Mouse (Mus musculus) liver, embryonic 14.5 days (tissue): ENCODE measurements around the gene Nav2. TPM values are rescaled to one million over a fixed set of nuclear protein-coding genes. Genes with fewer than 3 reads are reported as not detected.
A peak's percentile ranks its signal among the peaks of the same experiment; 100 is the strongest.

Experiments used
- ATAC-seq: fragments of 200-750 bp; cut with Nextera tagmentation; 2 replicates; pipeline ENCODE4 v1.8.0; 2017; ENCODE audit warnings: moderate number of reproducible peaks, mild to moderate bottlenecking, moderate library complexity; ENCODE audit not compliant: insufficient read depth
- DNase-seq, 3 experiments: peaks; one replicate each; pipeline ENCODE4 v3.0.0-alpha.2; 2012 to 2013; ENCODE audit warnings: low read depth in 3 of 3, low spot score in 3 of 3
- H3K27ac ChIP-seq: fragments of 300-500 bp; sonication (generic); 2 replicates; pipeline ENCODE4 v1.5.1; 2014; ENCODE audit warnings: moderate library complexity, mild to moderate bottlenecking, control low read depth, inconsistent platforms
- H3K27me3 ChIP-seq: fragments of 300-500 bp; sonication (generic); 2 replicates; pipeline ENCODE4 v1.6.1; 2014; ENCODE audit warnings: mild to moderate bottlenecking, low read length, moderate library complexity; ENCODE audit not compliant: control insufficient read depth, insufficient read depth
- H3K36me3 ChIP-seq: fragments of 300-500 bp; sonication (generic); replicated peaks from 2 replicates; pipeline ENCODE4 v1.6.1; 2014; ENCODE audit warnings: low read depth; ENCODE audit not compliant: control insufficient read depth, insufficient read depth
- H3K4me1 ChIP-seq, 2 experiments: fragments of 200-500 bp in 1 of 2; fragments of 300-500 bp in 1 of 2; sonication (generic) in 1 of 2; replicated peaks; 2 replicates each; pipeline ENCODE4 v1.6.1; 2012 to 2014; ENCODE audit warnings: antibody characterized with exemption in 1 of 2, inconsistent platforms in 1 of 2, low read length in 1 of 2; ENCODE audit not compliant: control insufficient read depth in 2 of 2, insufficient read depth in 2 of 2
- H3K4me2 ChIP-seq: fragments of 300-500 bp; sonication (generic); 2 replicates; pipeline ENCODE4 v1.6.1; 2014; ENCODE audit warnings: low read depth, mild to moderate bottlenecking, control low read depth, moderate library complexity
- H3K4me3 ChIP-seq, 2 experiments: fragments of 200-500 bp in 1 of 2; fragments of 300-500 bp in 1 of 2; sonication (generic) in 1 of 2; 2 replicates each; pipeline ENCODE4 v1.5.1; 2012 to 2014; ENCODE audit warnings: low read depth in 2 of 2, low read length in 2 of 2, mild to moderate bottlenecking in 2 of 2, control low read depth in 1 of 2, inconsistent platforms in 1 of 2, moderate library complexity in 1 of 2; ENCODE audit not compliant: insufficient read depth in 1 of 2
- H3K9ac ChIP-seq: fragments of 300-500 bp; sonication (generic); replicated peaks from 2 replicates; pipeline ENCODE4 v1.6.1; 2014; ENCODE audit warnings: mild to moderate bottlenecking, control low read depth, moderate library complexity
- H3K9me3 ChIP-seq: fragments of 300-500 bp; sonication (generic); 2 replicates; pipeline ENCODE4 v1.6.1; 2016; ENCODE audit warnings: low read length, mixed read lengths; ENCODE audit not compliant: control insufficient read depth
- CTCF ChIP-seq: IDR thresholded peaks from 2 replicates; pipeline ENCODE4 v1.5.1; 2016; ENCODE audit warnings: antibody characterized with exemption, low read depth, control low read depth
- EP300 ChIP-seq: IDR thresholded peaks from 2 replicates; pipeline ENCODE4 v1.6.1; 2016; ENCODE audit warnings: antibody characterized with exemption, low read depth
- WGBS: fragments of 180-500 bp; shearing (Covaris S2); extraction: QIAGEN DNeasy Blood & Tissue Kit; methylation state at CpG from one replicate; pipeline ENCODE4 v1.1.7; 2014; ENCODE audit not compliant: insufficient replicate concordance; 5-methylcytosine and 5-hydroxymethylcytosine counted together
- polyA plus RNA-seq, 2 experiments: library from polyadenylated mRNA; depleted of rRNA in 1 of 2; stranded (reverse) in 1 of 2; unstranded in 1 of 2; fragments of >200 nt; fragmentation: Nextera tagmentation in 1 of 2; extraction: Ambion mirVana in 1 of 2; gene quantifications; 2 replicates each; pipeline versions ENCODE4 v1.2.1 to v1.2.3; 2012 to 2014

Nav2 gene
- polyA plus RNA-seq, 2 experiments = 1.5 to 1.6 TPM

DNA sequence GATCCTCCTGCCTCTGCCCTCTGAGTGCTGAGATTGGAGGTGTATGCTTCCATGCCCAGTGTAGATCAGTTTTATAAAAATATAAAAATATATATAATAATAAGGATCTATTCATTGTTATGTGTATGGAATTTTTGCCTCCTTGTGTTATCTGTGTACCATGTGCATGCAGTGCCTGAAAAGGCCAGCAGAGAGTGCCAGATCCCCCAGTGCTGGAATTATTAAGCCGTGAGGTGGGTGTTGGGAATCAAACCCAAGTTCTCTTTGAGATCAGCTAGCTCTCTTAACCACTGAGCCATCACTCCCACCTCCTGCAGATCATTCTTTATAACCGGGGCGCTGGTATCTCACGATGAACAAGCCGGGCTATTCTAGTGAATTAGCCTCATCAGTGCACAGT is 346.5 kb downstream of the Nav2 start:
- H3K9me3 ChIP-seq = no peaks in the 10 kb centered on the region
- ATAC-seq (no peak), DNase-seq (no peak)
- no peak overlapping the region for H3K4me3 ChIP-seq
- peak; percentile 52 for TF ChIP-seq CTCF
- TF ChIP-seq EP300 = no peak
- H3K9ac ChIP-seq = no peak overlapping the region
- no peak overlapping the region for H3K4me2 ChIP-seq
- no peaks in the 10 kb centered on the region for H3K27me3 ChIP-seq
- no peaks in the 10 kb centered on the region for H3K4me1 ChIP-seq
- H3K36me3 ChIP-seq = no peaks in the 10 kb centered on the region
- no peak overlapping the region for H3K27ac ChIP-seq
- WGBS = 80% methylated on average over 5 of the region's 5 CpGs

- 63% methylated on average over 13 of the region's 13 CpGs for WGBS
- no peak overlapping the region for H3K4me2 ChIP-seq
- TF ChIP-seq CTCF (no peak), EP300 (no peak)
These were observed 348.9 kb downstream of the Nav2 start for GRCm38 (mm10) chr7:49257234-49257906.

GRCm38 (mm10) chr7:49258088-49258487 is 349.6 kb downstream of the Nav2 start:
- Histone ChIP-seq H3K27ac (no peak overlapping the region), H3K27me3 (no peaks in the 10 kb centered on the region), H3K36me3 (no peaks in the 10 kb centered on the region), H3K4me2 (no peak overlapping the region), H3K9ac (no peak overlapping the region), H3K4me3 (no peak overlapping the region), H3K4me1 (no peaks in the 10 kb centered on the region), H3K9me3 (no peaks in the 10 kb centered on the region)
- WGBS = 61% methylated on average over 6 of the region's 6 CpGs
- ATAC-seq (no peak), DNase-seq (no peak)
- TF ChIP-seq EP300 = no peak
- no peak for TF ChIP-seq CTCF

More at GRCm38 (mm10) chr7:49257234-49257906, 348.9 kb downstream of the Nav2 start:
- H3K27me3 ChIP-seq = no peaks in the 10 kb centered on the region
- no peaks in the 10 kb centered on the region for H3K4me1 ChIP-seq
- no peak for DNase-seq
- no peak overlapping the region for H3K4me3 ChIP-seq
- H3K27ac ChIP-seq = no peak overlapping the region
- H3K9ac ChIP-seq = no peak overlapping the region
- H3K36me3 ChIP-seq = no peaks in the 10 kb centered on the region
- H3K9me3 ChIP-seq = no peaks in the 10 kb centered on the region
- no peak for ATAC-seq

DNA sequence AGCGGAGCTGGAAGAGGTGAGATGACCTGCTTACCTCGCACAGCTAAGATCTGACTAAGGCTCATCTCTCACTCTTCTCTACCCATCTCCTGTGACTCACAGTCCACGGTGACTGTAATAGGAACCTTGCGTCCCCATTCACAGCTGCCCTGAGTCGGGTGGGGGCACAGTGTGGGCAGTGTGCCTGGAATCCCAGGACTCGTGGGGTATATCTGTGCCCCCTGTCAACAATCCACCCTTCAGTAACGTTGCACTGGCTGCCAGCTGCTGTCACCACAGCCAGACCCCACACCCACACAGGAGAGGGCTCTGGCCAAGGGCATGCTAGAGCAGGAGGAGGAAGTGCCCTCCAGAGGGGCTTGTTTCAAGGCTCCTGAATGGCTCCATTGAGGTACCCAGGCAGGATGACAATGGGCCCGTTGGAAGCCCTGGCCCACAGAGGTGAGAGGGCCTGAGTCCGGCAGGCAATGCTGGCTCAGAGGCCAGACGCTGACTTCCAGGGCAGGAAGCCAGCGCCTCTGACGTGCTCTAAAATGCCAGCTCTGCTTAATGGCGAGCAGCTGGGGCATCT is 353.5 kb downstream of the Nav2 start:
- no peak overlapping the region for H3K4me2 ChIP-seq
- H3K27me3 ChIP-seq = no peaks in the 10 kb centered on the region
- no peaks in the 10 kb centered on the region for H3K36me3 ChIP-seq
- H3K4me1 ChIP-seq = no peaks in the 10 kb centered on the region
- H3K9ac ChIP-seq = no peak overlapping the region
- H3K4me3 ChIP-seq = no peak overlapping the region
- TF ChIP-seq EP300 (no peak), CTCF (no peak)
- no peak overlapping the region for H3K27ac ChIP-seq
- DNase-seq (no peak), ATAC-seq (no peak)
- 58% methylated on average over 13 of the region's 13 CpGs for WGBS
- no peaks in the 10 kb centered on the region for H3K9me3 ChIP-seq

- Histone ChIP-seq H3K36me3 (no peaks in the 10 kb centered on the region), H3K27ac (no peak overlapping the region), H3K4me2 (no peak overlapping the region), H3K27me3 (no peaks in the 10 kb centered on the region), H3K4me1 (no peaks in the 10 kb centered on the region), H3K9me3 (no peaks in the 10 kb centered on the region), H3K9ac (no peak overlapping the region), H3K4me3 (no peak overlapping the region)
- no peak for DNase-seq
- no peak for TF ChIP-seq CTCF
- no peak for TF ChIP-seq EP300
- WGBS = 70% methylated on average over 6 of the region's 6 CpGs
- ATAC-seq = no peak
These were observed 357.9 kb downstream of the Nav2 start for GRCm38 (mm10) chr7:49266422-49266821.
